Mouse (Mus musculus) olfactory bulb, adult 2 months (tissue): Measurements from ENCODE around the gene Gab2.

Experiments
- CTCF ChIP-seq: fragments of 200-500 bp; IDR thresholded peaks from 2 replicates; pipeline ENCODE4 v1.5.1; 2012; ENCODE audit warnings: low read depth, mild to moderate bottlenecking, low read length, moderate library complexity; ENCODE audit not compliant: insufficient read depth
- POLR2A ChIP-seq: fragments of 200-500 bp; IDR thresholded peaks from 2 replicates; pipeline ENCODE4 v1.6.1; 2012; ENCODE audit warnings: mild to moderate bottlenecking, low read depth, low read length, moderate library complexity; ENCODE audit not compliant: insufficient read depth

GRCm38 (mm10) chr7:97208811-97209549 lies 127.6 kb downstream of the Gab2 start:
- TF ChIP-seq CTCF: no peak
- no peak for TF ChIP-seq POLR2A
